Mouse (Mus musculus): ENCODE measurements at regions not wholly inside any gene's neighbourhood (a gene's known extent, or its start where the extent isn't known, plus 50 kb on each side); places are given as distances from the start of the nearest gene placed in this dataset.

DNA sequence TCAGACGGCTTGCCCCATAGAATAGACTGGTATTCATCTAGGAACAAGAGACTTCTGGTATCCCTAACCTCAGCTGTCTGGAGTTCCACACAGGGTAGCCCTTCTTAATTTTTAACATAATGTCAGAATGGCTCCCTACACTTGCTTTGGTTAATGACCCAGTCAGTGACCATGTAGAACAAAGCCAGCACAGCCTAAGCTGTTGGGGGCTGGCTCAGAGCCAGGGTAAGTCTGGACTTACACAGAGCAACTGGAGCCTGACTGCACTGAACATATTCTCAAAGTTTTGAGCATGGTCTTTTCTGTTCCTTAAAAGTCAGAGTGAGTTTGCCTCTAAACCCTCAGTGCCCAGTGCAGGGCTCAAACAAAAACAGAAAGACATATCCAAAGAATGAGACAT lies 123.4 kb downstream of the Gm6685 start:
- TF ChIP-seq MAFK (IDR thresholded peaks at IDR 0.05; ENCODE audit: insufficient read depth, low read depth, low read length) (no peak), ZC3H11A (IDR thresholded peaks at IDR 0.05; ENCODE audit: borderline replicate concordance, low read depth, low read length) (no peak), ZNF384 (IDR thresholded peaks at IDR 0.05; ENCODE audit: low read depth, low read length) (no peak), HCFC1 (IDR thresholded peaks at IDR 0.05; ENCODE audit: borderline replicate concordance, insufficient read depth, low read length) (no peak)
